Mouse (Mus musculus): ENCODE data around the gene Dnali1.
A peak's percentile ranks its signal among the peaks of the same experiment; 100 is the strongest.

The Dnali1 gene

DNA sequence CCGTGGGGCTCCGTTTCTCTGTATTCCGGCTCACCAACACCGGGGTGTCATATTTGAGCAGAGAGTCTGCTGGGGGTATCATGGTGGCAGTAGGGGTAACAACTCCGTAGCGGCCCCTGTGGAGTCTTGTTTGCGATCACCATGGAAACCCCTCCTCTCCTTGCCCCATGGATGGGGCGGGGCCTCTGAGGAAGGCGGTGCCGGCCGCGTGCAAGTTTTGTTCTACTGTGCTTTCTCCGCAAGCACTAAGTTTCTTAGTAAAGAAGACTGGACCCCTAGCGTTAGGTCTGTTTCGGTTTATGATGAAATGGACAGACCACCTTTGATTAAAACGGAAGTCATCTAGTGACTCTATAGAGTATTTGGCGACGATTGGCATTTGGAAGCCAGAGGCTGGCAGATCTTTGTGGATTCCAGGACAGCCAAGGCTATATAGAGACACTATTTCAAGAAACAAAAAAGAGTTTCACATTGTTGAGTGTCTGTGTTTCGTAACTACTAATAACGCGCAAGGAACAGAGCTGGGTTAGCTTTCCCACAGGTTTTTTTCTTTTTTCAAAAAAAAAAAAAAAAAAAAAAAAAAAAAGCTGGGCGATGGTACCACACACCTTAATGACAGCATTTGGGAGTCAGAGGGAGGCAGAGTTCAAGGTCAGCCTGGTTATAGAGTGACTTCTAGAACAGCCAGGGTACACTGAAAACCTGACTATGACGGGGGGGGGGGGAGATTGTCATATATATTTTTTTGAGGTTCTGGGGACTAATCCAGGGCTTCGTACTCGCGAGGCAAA, at the start of gene Dnali1:
TSS of gene Dnali1 (minus strand) at position 187 of the 791 bp plus-strand sequence.
- DNase-seq (ENCODE audit: low read depth, low spot score) = no peak

DNA sequence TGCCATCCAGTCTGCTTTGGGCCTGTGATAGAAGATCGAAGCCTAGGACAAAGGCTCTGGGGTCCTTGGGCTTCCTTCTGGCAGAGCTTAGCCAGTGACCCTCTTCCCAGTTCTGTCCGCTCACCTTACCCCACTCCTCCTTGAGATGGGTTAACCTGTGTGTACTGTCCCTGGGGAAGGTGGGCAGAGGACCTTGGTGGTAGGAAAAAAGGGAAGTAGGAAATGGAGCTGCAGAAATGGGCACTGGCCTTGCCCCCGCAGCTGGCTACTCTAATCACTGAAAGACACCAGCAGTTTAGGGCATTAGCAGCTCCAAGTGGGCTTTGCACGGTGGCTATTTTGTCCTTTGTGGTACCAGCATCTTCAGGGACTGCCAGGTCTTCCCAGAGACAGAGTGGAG, 49.6 kb upstream of the Dnali1 start:
- DNase-seq (ENCODE audit: low read depth, low spot score) = no peak

DNA sequence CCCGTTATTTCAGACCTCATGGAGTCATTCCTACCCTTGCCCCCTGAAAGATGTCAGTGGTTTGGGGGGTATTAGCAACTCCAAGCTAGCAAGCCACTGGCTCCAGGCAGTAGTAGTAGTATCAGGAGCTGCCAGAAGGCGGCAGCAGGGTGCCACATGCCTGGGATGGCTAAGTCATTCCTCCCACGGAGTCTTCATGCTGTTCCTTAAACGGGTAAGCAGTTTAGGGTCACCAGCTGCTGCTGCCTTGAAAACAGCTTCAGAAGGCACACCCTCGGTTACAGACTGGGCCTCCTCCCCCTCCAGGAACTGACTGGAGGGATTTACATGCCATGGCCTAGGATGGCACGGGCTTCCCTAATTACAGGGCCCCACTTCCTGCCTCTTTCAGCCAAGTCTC, 49.1 kb upstream of the Dnali1 start:
- no peak for DNase-seq (ENCODE audit: low read depth, low spot score)

DNA sequence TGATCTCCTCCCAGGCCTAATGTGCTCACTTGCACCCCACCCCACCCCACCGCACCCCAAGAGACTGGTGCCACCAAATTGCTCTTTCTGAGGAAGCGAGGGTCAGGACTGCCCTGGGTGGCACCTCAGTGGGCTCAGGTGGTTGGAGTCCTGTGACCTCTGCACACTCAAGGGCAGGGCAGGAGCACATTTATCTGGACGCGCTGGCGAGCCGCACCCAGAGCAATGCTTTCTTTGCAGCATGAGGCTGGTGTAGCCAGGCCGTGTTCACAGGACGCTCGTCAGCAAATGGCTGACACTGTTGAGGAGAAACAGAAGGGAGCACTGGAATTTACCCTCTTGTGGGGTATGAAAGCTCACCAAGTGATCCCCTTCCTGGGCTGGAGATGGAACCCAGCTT, 39.9 kb upstream of the Dnali1 start:
- DNase-seq (ENCODE audit: low read depth, low spot score) = no peak

DNA sequence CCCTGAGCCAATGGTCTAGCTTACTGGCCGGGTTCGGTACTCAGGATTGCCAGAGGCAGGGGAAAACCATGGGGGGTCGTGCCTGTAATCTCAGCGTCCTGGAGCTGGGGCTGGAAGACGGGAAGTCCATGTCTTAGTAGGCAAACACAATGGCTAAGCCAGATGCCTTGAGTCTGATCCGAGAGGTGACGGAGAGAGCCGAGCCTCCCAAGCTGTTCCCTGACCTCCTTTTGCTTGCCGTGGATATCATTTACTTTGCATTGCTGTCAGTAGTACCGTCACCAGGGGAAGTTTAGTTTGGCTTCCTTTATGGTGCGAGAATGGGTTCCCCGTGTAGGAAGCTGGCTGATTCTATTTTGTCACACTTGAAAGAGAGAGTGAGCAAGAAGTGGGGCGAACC, 35.8 kb upstream of the Dnali1 start:
- DNase-seq (ENCODE audit: low read depth, low spot score) = no peak

DNA sequence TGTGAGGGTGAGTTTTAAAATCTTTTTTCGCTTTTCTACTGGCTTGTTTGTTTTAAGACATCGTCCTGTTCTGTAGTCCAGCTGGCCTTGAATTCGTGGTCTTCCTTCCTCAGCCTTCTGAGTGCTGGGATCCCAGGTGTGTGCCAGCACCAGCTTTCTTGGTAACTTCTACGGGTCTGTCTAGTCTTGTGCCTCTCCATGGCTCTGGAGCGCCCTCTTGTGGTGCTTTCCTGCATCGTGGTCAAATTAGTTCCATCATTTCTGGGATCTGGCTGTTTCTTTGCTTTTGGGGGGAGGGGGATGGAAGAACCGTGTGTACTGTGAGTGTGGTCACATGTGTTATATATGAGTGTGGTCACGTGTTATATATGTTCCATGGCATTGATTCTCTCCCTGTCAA, 34.0 kb upstream of the Dnali1 start:
- peak; percentile 68 for DNase-seq (ENCODE audit: low read depth, low spot score)

DNA sequence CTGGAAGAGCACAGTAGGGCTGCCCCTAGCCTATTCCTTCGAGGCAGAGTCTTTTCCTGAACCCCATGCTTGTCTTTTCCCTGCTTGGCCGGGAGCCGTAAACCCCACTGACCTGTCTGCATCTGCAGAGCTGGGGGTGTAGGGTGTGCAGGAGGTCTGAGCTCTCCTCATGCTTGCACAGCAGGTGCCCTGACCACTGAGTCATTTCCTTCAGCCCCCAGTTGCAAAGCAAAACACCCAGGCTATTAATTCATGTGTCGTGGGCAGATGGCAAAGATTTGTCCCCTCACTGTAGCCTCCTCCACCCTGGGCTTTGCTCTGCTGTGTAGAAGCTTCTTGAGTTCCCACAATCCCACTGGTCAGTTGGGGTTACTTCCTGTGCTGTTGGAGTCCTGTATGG, 31.9 kb upstream of the Dnali1 start:
- no peak for DNase-seq (ENCODE audit: low read depth, low spot score)

DNA sequence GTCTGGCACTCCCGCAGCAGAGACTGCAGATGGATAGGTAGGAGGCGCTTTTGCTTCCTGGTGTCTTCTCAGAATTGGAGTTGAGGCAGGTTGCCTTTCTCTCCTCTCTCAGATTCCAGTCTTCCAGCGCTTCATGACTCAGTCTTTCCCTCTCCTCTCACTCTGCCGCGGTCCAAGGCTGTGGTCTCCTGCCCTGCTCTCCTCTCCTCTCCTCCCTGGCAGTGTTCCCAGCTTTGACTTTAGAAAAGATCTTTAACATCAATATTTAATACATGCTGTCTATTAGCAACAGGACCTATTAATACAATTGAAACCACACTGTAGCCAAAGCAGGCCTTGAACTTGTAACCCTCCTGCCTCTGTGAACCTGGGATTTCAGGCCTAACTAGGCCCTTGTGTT, 30.6 kb upstream of the Dnali1 start:
- DNase-seq (ENCODE audit: low read depth, low spot score) = no peak

DNA sequence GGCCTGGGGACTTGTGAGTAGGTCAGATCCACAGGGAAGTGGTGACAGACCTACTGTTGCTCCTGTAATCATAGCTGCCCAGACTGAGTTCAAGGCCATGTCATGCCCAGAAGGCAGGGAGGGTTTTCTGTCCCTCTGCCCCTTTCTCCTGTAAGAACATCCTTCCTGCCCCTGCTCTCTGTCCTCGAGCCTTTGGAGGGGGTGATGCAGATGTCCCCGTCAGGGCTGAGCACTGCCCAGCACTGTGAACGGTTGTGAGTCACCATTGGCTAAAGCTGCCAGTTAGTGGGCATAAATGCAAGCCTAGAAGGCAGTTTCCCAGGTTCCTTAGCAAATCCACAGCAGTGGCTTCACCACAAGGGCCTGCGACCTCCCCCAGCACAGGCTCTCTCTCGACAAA, 27.5 kb upstream of the Dnali1 start:
- no peak for DNase-seq (ENCODE audit: low read depth, low spot score)

DNA sequence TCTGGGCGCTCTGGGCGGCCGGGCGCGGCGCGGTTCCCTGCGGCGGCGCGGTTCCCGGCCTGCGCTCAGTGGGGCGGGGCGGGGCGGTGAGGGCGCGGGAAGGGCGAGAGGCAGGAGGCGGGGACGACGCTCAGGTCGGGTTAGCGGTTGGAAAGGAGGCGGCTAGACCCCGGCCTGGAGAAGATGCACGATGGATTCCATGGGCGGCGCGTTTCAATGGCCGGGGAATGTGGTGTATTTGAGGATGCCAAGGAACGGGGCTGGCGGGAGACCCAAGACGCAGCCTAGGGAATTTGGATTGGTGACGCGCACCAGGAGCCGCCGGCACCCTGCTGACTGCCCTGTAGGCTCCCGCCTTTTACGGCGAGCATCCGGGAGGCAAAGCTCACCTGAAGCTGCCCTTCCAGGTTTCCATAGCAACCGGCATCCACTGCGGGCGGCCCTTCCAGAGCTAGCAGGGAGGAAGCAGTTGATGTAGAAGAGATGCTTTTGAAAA, 19.9 kb upstream of the Dnali1 start:
- DNase-seq (ENCODE audit: low read depth, low spot score) = peak; percentile 72

DNA sequence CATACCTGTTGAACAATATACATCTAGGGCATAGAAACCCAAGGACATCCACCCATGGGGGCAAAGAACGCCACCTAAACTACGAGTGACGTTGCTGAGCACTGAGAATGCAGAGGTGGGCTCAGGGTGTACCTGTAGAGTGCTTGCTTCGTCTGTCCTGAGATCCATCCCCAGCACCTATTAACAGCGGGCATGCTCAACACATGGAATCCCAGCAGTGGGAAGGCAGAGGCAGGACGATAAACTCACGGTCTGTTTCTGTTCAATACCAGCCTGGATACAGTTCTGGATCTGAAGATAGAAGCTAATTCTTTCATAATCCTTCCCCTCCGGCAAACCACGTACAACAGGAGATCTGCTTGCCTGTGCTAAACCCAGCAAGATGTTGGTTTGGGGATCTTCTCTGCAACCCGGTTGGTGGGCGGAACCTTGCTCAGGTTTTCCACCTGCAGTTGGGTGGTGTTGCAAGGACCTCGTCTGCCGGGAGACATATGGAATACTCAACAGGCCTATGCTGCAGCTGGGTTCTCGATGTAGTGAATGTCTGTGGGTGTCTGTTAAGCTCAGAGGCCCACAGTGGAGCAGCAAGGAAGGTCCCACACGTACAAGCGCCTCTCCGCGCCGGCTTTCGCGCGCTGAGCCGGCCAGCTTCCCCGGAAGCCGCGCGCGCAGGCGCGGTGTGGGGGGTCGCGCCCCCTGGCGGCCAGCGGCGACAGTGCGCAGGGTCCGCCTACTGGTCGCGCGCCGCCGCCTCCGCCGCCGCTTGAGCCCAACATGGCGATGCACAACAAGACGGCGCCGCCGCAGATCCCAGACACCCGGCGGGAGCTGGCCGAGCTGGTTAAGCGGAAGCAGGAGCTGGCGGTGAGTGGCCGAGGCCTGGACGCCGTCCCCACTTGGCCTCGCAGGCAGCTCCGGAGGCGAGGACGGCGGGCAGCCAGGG, 19.2 kb upstream of the Dnali1 start, which contains the start of gene Meaf6:
TSS of gene Meaf6 (plus strand) at position 732 of the 943 bp plus-strand sequence.
- peak; percentile 81 for DNase-seq (ENCODE audit: low read depth, low spot score)

DNA sequence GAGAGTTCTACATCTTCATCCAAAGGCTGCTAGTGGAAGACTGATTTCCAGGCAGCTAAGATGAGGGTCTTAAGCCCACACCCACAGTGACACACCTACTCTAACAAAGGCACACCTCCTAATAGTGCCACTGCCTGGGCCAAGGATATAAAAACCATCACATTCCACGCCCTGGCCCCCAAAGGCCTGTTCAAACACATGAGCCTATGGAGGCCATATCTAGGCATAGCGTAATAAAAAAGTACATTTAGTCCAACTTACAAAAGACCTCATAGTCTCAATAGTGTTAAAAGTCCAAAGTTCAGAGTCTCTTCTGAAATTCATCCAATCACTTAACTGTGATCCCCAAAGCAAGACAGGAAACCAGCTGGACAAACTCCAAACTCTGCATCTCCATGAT, 13.2 kb upstream of the Dnali1 start:
- DNase-seq (ENCODE audit: low read depth, low spot score) = no peak

DNA sequence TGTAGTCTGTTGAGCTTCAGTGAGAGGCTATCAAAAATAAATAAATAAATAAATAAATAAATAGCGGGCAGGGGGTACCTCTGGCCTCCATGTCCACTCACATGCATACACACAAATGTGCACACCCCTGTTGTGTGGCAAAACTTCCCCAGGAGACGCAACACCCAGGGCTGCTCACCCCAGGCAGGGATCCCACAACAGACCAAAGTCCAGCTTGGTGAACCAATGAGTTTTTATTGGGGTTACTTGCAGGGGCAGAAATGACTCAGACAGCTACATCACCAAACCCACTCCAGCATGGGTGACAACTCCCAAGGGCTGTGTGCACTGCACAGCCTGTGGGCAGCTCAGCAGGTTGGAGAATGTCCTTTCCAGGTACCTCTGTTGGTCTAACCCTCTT, 12.2 kb upstream of the Dnali1 start:
- no peak for DNase-seq (ENCODE audit: low read depth, low spot score)

DNA sequence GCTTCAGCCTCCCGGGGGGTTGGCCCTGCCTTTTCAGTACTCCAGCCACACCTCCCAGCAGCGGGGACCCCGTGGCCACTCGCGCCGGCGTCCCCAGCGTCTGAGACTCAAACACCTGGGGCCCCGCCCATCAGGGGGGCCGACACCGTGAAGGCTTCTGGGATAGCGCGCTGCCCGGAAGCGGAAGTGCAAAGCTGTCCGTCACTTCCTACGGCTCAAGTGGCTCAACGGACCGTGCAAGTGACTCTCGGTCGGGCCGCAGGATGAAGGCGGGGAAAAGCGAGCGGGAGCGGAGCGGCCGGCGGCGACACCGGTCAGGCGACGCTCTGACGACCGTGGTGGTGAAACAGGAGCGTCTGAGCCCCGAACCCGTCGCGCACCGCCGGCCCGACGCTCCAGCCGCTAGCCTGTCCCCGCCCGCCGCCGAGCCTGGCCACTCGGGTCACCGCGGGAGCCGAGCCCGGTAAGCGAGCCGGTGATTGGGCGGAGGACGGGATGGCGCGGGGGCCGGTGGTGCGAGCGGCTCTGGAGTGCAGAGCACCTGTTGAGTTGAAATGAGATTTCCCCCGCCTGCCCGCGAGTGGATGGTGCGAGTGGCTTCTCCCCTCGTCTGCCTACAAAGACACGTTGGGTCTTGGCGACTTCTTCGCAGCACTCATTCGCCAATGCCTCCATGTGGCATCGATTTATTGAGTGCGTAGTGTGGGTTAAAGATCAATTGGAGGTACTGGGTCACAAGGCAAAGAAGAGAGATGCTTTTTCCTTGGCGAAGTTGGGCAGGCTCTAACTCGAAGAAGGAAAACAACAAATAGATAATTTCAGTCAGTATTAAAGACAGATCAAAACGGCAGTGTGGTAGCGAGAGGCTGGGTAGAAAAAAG, 1.2 kb upstream of the Dnali1 start, which contains the start of gene Snip1:
TSS of gene Snip1 (plus strand) at position 183 of the 881 bp plus-strand sequence.
- DNase-seq (ENCODE audit: low read depth, low spot score) = peak; percentile 80

DNA sequence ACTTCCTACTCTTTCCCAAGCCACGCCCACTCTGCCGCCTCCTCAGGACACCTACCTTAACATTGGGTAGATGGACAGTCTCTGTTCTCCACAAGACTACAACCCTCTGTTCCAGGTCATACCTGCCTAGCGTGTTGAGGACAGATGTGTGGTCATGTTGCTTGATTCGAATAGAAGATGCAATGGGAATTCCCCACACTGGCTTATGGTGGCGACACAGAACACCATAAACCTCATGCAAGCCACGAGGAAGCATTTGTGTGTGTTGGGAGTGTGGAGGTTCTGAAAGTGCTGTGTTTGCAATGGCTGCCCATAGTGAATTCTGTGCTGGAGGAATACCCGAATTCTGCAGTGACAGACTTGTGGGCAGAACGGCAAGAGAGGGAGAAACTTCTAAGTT, 1.7 kb downstream of the Dnali1 start:
- DNase-seq (ENCODE audit: low read depth, low spot score) = no peak

DNA sequence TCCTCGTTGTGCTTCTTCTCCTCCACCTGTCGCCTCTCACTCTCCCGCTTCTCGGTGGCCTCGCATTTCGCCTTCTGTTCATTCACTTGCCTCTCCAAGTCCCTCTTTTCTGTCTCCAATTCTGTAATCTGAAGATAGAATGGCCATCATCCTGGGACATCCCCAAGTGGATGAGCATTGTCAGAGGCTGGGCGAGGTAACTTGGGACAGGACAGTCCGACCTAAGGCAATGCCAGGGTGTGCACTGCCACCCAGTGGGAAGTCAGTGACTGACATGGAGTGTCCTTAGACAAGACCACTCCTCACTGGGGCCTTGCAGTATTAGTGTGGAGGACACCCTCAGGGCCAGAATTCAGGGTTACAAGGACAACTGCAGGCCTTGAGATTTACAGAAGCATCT, 6.5 kb downstream of the Dnali1 start:
- DNase-seq (ENCODE audit: low read depth, low spot score) = no peak

DNA sequence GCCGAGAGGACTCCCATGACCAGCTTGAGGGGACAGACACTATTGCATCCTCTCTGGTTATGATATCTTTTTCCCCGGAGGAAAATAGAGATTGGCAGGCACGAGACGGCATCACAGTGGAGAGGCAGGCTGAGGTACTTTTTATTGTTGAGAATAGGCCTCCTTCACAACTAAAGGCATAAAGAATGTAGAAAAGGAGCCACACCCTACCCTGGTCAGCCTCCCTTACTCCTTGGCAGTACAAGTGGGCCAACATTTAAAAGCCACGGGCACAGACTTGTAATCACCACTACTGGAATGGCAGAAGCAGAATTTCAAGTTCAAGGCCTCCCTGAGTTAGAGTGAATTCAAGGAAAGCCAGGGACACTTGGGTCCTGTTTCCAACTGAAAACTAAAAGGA, 7.5 kb downstream of the Dnali1 start:
- no peak for DNase-seq (ENCODE audit: low read depth, low spot score)

DNA sequence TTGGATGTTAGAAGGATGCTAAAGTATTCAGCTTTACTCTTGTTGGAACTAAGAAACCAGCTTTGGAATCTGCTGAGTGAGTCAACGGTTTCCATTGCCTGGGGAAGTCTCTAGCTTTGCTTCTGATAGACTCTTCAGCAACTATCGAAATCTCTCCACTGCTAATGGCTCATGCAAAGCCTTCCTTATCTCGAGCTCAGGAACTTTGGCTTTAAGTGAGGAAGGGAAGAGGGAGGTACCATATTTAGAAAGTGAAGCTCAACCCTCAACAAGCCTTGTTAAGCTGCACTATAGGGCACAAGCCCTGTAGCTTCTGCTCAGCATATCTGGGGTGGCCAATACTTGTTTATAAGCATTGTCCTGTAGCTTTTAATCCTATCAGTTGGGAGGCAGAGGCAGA, 8.2 kb downstream of the Dnali1 start:
- no peak for DNase-seq (ENCODE audit: low read depth, low spot score)

DNA sequence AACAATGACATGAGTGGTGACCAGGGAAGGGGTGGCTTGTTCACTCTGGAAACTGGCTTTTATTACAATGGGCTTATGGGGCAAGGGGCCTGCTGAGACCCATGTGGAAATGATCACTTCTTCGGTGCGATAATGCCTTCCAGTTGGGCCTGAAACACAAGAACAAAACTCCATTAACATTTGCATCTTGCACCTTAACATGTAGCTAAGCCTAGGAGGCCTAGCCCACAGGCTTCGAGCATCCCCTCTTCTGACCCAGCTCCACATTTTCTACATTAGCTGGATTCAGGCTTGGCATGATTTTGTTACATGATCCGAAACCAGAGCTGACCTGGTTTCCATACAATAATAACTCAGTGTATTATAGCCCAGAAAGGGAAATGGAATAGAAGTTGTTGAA, 9.0 kb downstream of the Dnali1 start:
- DNase-seq (ENCODE audit: low read depth, low spot score) = no peak

DNA sequence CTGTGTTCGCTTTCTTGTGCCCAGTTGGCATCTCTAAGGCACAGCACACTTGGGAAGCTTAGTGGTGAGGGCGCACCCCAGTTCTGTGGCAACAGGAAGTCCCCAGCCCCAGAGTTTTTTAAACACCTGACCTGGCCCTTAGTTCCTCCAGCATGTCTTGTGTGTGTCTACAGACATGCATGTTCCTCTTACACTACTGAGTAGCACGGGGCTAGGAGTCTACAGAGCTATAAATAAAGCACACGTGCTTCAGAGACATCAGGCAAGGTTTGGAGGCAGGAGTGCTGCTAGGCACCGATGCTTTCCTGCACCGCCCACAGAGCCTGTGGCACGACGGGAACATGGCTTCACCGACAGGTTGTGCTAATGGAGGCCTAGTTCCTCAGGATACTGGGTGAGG, 10.1 kb downstream of the Dnali1 start:
- DNase-seq (ENCODE audit: low read depth, low spot score) = no peak

DNA sequence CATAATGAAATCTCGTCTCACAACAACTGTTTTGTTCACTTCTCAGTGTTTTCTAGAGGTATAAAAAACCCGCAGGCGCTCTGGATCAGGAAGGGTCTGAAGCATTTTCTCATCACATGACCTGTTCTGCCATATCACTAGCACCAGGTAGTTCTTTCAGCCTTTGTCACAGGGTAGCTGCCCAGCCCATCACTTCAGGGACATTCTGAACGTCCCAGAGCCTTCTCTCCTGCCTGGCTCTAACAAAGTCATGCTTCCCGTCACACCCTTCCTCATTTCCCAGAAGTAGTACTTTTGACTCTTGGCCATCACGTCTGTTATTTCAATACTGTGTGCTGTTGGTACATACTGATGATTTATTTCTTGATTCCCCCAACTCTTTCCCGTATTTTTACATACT, 21.0 kb downstream of the Dnali1 start:
- DNase-seq (ENCODE audit: low read depth, low spot score) = no peak

Measured in c-Kit-negative CD71-positive TER-119-positive erythroid progenitor cells, embryonic 14.5 days (primary cell).